ENCODE assay signal across 8 mouse cellular contexts in the genomic region with DNA sequence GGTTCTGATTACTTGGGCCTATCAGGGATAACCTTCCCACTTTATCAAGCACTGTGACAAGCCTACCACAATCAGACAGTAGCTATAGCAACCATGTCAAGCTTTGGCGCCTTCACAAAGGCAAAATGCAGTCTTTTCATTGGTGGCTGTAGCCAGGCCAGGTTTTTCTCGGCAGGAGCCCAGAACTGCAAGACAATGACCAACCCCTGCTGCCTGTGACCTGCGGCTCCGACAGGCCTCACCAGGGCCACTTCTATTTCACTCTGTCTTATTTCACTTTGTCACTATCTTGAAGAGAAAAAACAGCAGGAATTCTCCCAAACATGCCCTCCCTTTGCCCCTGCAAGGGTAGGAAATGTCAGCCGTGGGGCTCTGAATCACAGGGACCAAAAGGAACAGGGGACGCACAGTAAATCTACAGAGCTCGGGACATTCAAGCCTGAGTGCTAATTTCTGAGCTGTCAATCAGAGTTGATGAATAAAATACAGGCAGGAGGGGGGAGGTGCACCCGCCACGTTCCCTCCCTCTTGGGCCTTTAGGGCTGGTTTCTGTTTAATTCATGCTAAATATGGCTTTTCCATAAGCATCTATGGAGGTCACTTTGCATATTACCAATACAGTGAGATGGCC.
DNase-seq lines count a peak whose midpoint lies in the region; ATAC-seq lines count a peak whose summit lies in the region.

No protein-coding gene starts in this region.

- H3K36me3 ChIP-seq in forebrain, embryonic 14.5 days (ENCODE audit: control insufficient read depth, insufficient read depth, low read length), result no peaks in the 10 kb centered on the region

- peaks cover 17% of the 10 kb centered on the region for H3K4me1 ChIP-seq in forebrain, embryonic 14.5 days (ENCODE audit: control insufficient read depth, insufficient read depth, low read length)

- H3K9ac ChIP-seq in forebrain, embryonic 14.5 days (ENCODE audit: low read length), result no peak overlapping the region; the same call in 1 of the 2 replicates

- H3K27me3 ChIP-seq in forebrain, embryonic 14.5 days (replicated peaks; ENCODE audit: control insufficient read depth, insufficient read depth, low read length), result no peaks in the 10 kb centered on the region

- H3K9me3 ChIP-seq in forebrain, embryonic 14.5 days (replicated peaks; ENCODE audit: control insufficient read depth, low read length), result no peaks in the 10 kb centered on the region

- peak overlapping the region; percentile 92 for H3K27ac ChIP-seq in forebrain, embryonic 14.5 days (ENCODE audit: low read depth, low read length)

- peak; percentile 66 for DNase-seq in left cerebral cortex, postnatal 4 days
- no peak for DNase-seq in left cerebral cortex, adult 9 months (ENCODE audit: low spot score in 2 of 2)
- peak; percentile 71 to 74 for DNase-seq in cerebellum, postnatal 14 days
- DNase-seq in forebrain, embryonic 14.5 days (ENCODE audit: low spot score), result peak; percentile 95
- peak; percentile 76 for DNase-seq in mesoderm, embryonic 11.5 days (ENCODE audit: low read depth, low spot score)
- no peak for DNase-seq in yolk sac, embryonic 10.5 days (ENCODE audit: low spot score)
- no peak for DNase-seq in kidney, postnatal 25 days
- no peak for DNase-seq in lung, postnatal 14 days

- ATAC-seq in forebrain, embryonic 14.5 days, result peak; percentile 95

- H3K4me2 ChIP-seq in forebrain, embryonic 14.5 days (ENCODE audit: low read length), result peak overlapping the region; percentile 43

- no peak overlapping the region for H3K4me3 ChIP-seq in forebrain, embryonic 14.5 days (ENCODE audit: low read depth, low read length)

- intact Hi-C loops in left cerebral cortex, postnatal 4 days (cut with DNase I), result no loop called here

- WGBS in forebrain, embryonic 14.5 days, result 2% methylated on average over 9 of the region's 9 CpGs

Comparison
In these comparisons a context has a peak if more than half of its experiments do, and no peak if none do; other contexts are left out.
1. DNase-seq: peak in left cerebral cortex, postnatal 4 days (single experiment), cerebellum, postnatal 14 days (2 of 2), forebrain, embryonic 14.5 days (single experiment) and mesoderm, embryonic 11.5 days (single experiment); none in left cerebral cortex, adult 9 months (0 of 2), yolk sac, embryonic 10.5 days (single experiment), kidney, postnatal 25 days (0 of 2) and lung, postnatal 14 days (single experiment).